Mouse (Mus musculus) bone marrow macrophage, adult 2 months (primary cell): ENCODE results near the gene Pnmal1.

ENCODE experiments used
- CTCF ChIP-seq: IDR thresholded peaks from 2 replicates; pipeline ENCODE4 v1.5.1; 2012; ENCODE audit warnings: low read depth, mild to moderate bottlenecking, low read length, moderate library complexity
- POLR2A ChIP-seq: IDR thresholded peaks from 2 replicates; pipeline ENCODE4 v1.6.1; 2012; ENCODE audit warnings: mild to moderate bottlenecking, low read depth, low read length, borderline replicate concordance

- TF ChIP-seq CTCF (no peak), POLR2A (no peak)
Observed at GRCm38 (mm10) chr7:16920150-16920579, 39.3 kb upstream of the Pnmal1 start.
